Mouse (Mus musculus) macrophage (primary cell): ENCODE data around the gene Fbxl13. TPM values are rescaled to one million over a fixed set of nuclear protein-coding genes. Genes with fewer than 3 reads are reported as not detected.

Experiments used
- H3K27ac ChIP-seq: fragments of 350-480 bp; formaldehyde crosslinking; 2 replicates; pipeline ENCODE4 v1.9.0; 2021
- H3K36me3 ChIP-seq: fragments of 350-480 bp; formaldehyde crosslinking; 2 replicates; pipeline ENCODE4 v1.9.0; 2021; ENCODE audit errors: inconsistent target
- H3K4me3 ChIP-seq: fragments of 350-480 bp; formaldehyde crosslinking; 2 replicates; pipeline ENCODE4 v1.9.0; 2021; ENCODE audit errors: inconsistent target
- H3K79me2 ChIP-seq: fragments of 350-480 bp; formaldehyde crosslinking; 2 replicates; pipeline ENCODE4 v1.9.0; 2021; ENCODE audit errors: inconsistent target
- WGBS: methylation state at CpG from one replicate; pipeline ENCODE4 v1.1.7; 2026; ENCODE audit warnings: inconsistent platforms; ENCODE audit not compliant: missing documents; 5-methylcytosine and 5-hydroxymethylcytosine counted together
- polyA plus RNA-seq: library from polyadenylated mRNA; stranded (reverse); fragments of 250-400 nt; gene quantifications from 3 replicates; pipeline ENCODE4 v1.2.4, GENCODE M21; 2018; ENCODE audit warnings: inconsistent platforms

The Fbxl13 gene
- polyA plus RNA-seq, 1 experiment from 2014 or later = not detected

DNA sequence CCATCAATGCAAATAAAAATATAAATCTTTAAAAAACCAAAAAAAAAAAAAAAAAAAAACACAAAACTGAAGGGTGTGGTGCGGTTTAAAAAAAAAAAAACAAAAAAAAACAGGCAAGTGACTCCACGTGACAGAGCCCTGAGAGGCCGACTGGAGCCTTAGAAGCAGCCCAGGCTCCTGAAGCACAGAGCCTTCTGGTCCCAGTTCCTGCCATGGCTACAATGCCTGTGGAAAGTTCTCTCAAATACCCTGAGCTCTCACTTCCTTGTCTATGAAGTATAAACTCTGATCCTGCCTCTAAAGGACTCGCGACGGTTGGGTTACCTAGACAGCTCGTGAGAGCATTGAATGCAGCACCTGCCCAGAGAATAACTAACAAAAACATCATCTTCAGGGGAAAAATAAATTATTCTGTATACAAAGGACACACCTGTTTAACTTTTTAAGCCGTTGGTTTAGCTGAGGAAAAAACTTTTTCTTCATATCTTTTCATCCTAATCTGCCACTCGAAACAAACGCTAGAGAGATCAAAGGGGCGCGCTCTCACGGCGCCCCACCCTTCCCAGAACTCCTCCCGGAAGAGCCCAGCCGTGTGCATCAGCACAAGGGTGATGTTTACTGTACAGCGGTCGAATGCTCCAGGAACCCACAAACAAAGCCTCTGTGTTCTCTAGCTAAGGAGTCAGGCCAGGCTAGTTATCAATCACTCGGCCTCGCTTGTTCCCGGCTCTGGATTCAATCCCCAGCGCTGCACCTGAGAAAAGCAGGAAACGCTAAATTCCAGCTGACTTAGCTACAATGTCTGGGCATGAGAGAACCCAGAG, 27.6 kb upstream of the Fbxl13 start:
- Histone ChIP-seq H3K4me3 (no peak overlapping the region), H3K36me3 (no peaks in the 10 kb centered on the region), H3K79me2 (no peaks in the 10 kb centered on the region), H3K27ac (no peak overlapping the region)
- 64% methylated on average over 22 of the region's 23 CpGs for WGBS

DNA sequence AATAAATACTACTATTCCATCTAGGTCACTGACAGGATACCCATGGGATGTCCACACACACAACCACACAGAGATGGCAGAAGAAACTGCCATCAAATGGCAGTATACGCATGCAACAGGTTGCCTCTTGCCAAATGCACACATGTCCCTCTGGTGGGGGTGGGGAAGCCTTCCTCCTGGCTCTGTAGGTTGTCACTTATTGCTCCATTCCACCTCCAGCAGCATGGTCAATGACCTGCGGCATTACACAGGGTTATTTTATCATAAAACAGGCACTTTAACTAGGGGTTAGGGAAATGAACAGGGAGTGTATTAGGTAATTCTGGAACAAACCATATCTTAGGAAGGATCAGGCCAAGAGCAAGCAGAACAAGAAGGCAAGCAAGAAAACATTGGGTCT, 23.9 kb upstream of the Fbxl13 start:
- Histone ChIP-seq H3K79me2 (no peaks in the 10 kb centered on the region), H3K27ac (no peak overlapping the region), H3K4me3 (no peak overlapping the region), H3K36me3 (no peaks in the 10 kb centered on the region)
- 95% methylated on average over 2 of the region's 2 CpGs for WGBS

DNA sequence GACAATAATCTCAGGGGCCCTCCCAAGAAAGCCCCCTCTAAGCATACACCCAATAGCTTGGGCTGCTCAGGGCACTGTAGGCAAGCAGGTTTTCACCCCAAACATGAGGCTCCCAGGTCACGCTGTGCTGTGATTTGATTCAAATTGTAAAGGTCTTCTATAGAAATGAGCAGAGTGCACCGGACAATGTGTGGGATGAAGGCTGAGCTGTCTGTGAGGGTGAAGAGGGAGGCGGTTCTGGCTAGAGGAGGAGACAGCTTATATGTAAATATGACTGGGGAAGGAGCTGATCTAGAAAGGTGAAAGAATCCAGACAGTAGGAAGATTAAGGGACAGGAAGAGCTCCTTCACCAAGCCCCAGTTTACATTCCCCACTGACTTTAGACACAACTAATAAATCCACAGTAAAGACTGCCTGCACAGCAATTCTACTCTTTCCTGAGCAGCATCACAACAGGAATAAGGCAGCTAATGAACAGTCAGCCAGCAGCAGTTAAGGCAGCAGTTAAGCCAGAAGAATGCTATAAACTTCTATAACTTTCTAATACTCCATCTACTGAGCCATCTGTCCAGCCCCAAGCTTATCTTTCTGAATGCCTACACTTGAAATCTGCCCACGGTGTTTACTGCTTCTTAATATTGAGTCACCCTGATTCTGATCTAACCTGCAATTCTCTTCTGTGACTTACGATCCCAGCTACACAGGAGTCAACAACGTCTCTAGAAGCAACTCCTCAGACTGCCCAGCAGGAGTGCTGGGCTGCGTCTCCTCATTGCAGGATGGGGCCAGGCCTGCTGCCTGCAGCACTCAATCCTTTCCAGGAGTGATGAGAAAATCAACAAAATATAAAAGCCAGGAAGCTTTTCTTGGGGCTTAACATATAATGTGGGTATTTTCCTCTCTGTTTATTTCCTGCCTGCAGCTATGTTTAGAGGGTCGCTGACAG, 22.0 kb upstream of the Fbxl13 start:
- WGBS = 95% methylated on average over 8 of the region's 8 CpGs
- Histone ChIP-seq H3K36me3 (no peaks in the 10 kb centered on the region), H3K27ac (no peak overlapping the region), H3K4me3 (no peak overlapping the region), H3K79me2 (no peaks in the 10 kb centered on the region)

DNA sequence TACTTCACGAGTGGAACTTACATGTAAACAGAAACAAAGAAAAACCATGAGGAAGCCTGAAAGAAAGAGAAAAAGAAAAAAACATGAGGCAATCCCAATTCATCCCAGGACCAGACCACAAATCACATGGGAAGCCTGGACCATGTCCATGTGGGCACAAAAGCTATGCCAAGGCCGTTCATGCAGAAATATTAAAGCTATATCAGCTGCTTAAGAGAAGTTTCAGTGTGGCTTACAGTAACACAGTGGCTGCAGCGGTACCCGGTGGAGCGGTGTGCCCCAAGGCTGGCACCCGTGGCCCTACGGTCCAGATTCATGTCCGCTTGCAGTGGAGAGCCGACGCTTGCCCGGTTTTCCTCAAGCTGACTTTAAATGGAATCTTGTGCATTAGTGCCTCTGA, 17.6 kb upstream of the Fbxl13 start:
- H3K79me2 ChIP-seq = no peaks in the 10 kb centered on the region
- no peak overlapping the region for H3K27ac ChIP-seq
- no peak overlapping the region for H3K4me3 ChIP-seq
- WGBS = 96% methylated on average over 11 of the region's 11 CpGs
- peaks cover 20% of the 10 kb centered on the region; the same call in 1 of the 2 replicates for H3K36me3 ChIP-seq

DNA sequence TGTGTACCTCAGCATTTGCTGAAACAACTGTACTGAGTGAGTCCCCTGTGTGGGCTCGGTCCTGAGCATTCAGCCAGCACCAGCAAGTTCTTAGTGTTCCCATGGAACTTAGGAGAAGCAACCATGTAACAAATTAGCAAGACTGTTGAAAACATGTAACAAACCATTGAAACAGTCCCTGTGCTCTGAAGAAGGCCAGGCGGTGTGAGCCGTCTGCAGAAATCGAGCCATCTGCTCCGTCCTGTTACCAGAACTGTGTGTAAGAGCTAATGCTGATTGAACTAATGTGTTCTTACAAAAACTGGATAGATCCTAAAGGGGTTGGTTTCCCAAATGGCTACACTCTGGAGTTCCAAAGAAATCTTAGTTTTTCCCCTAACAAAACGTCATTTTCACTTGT, 15.4 kb upstream of the Fbxl13 start:
- H3K4me3 ChIP-seq = no peak overlapping the region
- peaks cover 27% of the 10 kb centered on the region; the same call in 1 of the 2 replicates for H3K36me3 ChIP-seq
- H3K79me2 ChIP-seq = no peaks in the 10 kb centered on the region
- no peak overlapping the region for H3K27ac ChIP-seq
- 98% methylated on average over 6 of the region's 6 CpGs for WGBS

DNA sequence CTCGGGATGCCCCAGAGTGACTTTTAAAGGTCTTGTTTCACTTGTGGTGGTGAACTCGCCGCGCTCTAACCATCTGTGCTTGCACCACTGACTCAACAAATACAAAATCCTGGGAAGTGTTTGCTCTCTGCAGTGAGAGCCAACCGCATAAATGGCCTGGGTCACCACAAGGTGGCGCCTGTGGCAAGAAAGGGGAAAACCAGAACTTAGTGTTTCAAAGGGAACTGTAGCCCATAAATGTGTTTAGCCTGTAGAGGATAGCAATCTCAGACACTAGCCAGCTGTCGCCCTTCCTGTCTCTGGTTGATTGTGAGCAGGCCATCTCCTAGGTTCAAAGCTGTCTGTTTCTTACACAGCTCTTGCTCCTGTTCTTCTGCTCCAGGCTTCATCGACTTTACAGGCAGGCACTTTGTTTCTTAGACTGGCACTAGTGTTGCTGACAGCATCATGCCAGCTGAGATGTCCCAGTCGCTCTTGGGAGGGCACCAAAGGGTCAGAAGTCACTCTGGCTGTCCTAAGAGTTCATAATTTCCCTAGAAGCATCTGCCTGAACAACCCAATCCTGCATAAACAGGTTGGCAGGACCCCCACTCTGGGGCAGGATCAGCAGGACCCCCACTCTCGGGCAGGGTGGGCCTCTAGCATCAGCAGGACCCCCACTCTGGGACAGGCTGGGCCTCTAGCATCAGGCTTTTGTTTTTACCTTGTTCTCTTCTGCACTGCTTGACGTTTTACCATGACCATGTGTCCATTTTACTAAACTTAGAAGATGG, 13.4 kb upstream of the Fbxl13 start:
- Histone ChIP-seq H3K4me3 (no peak overlapping the region), H3K79me2 (no peaks in the 10 kb centered on the region), H3K27ac (no peak overlapping the region), H3K36me3 (peaks cover 28% of the 10 kb centered on the region; the same call in 1 of the 2 replicates)
- WGBS = 59% methylated on average over 11 of the region's 11 CpGs

DNA sequence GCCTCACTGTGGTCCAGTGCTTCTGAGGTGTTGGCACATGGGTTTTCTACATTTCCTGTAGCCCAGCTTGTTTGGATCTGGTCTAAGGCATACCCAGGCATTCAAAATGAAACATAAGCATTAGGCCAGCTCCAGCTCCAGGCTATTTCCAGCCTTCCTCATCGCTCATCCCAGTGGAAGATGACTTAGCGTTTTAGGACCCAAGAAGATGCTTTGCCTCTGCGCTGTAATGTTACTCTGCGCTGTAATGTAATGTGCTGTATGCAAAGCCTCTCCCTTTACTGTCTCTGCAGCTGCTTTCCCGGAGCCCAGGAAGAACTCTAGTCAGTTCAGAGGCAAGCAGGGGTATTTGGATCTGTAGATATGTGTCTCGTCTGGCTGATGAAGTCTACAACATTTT, 12.6 kb upstream of the Fbxl13 start:
- Histone ChIP-seq H3K27ac (no peak overlapping the region), H3K36me3 (peaks cover 34% of the 10 kb centered on the region; the same call in 1 of the 2 replicates), H3K79me2 (no peaks in the 10 kb centered on the region), H3K4me3 (no peak overlapping the region)
- WGBS = 95% methylated on average over 6 of the region's 6 CpGs

DNA sequence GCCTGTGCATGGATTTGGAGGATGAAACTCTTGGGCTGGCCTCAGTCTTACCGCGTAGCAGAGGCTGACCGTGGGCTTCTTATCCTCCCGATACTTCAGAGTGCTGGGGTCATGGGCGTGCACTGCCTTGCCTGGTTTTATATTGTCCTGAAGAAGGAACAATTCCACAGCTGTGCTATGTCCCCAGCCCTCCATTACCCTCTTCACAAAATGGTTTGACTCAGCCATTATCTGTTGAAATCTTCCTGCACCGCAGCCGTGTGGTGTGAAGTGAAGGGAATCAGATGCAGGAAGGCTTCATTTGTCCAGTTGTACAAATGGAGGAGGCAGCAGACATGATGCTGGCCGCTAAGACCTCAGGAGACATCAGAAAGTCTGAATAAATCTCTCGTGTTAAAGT, 11.5 kb upstream of the Fbxl13 start:
- no peaks in the 10 kb centered on the region for H3K79me2 ChIP-seq
- no peak overlapping the region for H3K4me3 ChIP-seq
- WGBS = 96% methylated on average over 9 of the region's 9 CpGs
- peaks cover 46% of the 10 kb centered on the region; the same call in 1 of the 2 replicates for H3K36me3 ChIP-seq
- no peak overlapping the region for H3K27ac ChIP-seq

DNA sequence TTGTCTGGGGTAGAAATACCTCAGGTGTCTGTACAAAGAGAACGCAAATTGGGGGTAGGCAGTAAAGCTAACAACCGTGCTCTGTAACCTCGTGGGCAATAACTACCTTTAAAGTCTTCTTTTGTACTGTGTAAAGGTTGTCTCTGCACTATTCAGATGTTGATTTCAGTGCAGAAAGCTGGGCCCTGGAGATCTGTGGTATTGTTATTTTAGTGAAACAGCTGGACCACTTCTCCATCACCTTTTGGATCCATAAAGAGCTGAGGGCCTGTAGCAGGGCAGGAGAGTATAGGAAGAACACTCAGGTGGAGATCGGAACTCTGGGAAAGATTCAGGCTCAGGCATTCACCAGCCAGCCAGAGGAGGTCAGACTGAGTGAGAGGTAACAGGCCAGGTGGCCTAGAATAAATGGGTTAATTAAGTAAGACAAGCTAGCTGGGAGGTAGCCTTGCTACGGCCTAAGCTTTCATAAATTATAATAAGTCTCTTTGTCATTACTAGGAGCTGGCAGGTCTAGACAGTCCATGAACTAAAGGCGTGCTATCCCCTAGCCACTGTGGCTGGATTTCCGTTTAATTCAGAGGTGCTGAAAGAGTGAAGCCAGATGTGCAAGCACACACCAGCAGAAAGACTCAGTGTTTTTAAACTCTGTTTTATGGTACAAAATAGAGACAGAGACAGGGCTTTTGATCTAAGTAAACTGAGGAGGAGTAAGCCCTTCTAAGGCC, 6.6 kb upstream of the Fbxl13 start:
- Histone ChIP-seq H3K36me3 (peaks cover 47% of the 10 kb centered on the region; the same call in 1 of the 2 replicates), H3K79me2 (no peaks in the 10 kb centered on the region; the same call in 1 of the 2 replicates)
- WGBS = 98% methylated on average over 7 of the region's 7 CpGs

DNA sequence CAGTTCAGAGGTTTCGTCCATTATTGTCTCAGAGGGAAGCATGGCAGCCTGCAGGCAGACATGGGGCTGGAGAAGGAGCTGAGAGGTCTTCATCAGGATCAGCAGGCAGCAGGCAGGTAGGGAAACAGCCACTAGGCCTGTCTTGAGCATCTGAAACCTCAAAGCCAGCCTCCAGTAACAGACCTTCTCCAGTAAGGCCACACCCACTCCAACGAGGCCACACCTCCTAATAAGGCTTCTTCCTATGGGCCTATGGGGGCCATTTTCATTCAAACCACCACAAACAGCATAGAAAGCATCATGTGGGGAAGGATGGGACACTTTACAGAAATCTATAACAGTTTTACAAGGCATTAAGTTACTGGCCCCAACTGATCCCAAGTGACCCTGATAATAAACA, 5.3 kb upstream of the Fbxl13 start:
- Histone ChIP-seq H3K27ac (no peak overlapping the region), H3K36me3 (peaks cover 44% of the 10 kb centered on the region; the same call in 1 of the 2 replicates), H3K79me2 (peaks cover 4% of the 10 kb centered on the region; the same call in 1 of the 2 replicates), H3K4me3 (no peak overlapping the region)
- WGBS = 83% methylated on average over 2 of the region's 2 CpGs

More for the DNA sequence above, 6.6 kb upstream of the Fbxl13 start:
- no peak overlapping the region for H3K4me3 ChIP-seq
- H3K27ac ChIP-seq = no peak overlapping the region

DNA sequence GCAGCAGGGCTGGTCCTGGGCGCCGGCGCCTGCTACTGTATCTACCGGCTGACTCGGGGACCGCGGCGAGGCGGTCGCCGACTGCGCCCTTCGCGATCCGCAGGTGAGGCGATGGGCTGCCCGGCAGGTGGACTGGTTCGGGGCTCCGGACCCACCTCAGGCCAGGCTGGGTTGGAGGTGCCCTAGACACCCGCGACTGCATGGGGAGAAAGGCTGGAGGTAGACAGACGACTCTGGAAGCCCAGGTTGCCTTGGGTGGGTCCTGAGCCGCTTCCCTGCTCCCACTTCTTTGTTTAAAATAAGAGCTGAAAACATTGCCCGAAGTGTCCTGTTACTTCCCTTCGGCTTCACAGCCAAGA, 678 bp upstream of the Fbxl13 start:
- H3K36me3 ChIP-seq = peaks cover 24% of the 10 kb centered on the region; the same call in 1 of the 2 replicates
- 1% methylated on average over 25 of the region's 25 CpGs for WGBS
- peaks cover 4% of the 10 kb centered on the region; the same call in 1 of the 2 replicates for H3K79me2 ChIP-seq
- no peak overlapping the region for H3K27ac ChIP-seq
- H3K4me3 ChIP-seq = peak overlapping the region; percentile 73

DNA sequence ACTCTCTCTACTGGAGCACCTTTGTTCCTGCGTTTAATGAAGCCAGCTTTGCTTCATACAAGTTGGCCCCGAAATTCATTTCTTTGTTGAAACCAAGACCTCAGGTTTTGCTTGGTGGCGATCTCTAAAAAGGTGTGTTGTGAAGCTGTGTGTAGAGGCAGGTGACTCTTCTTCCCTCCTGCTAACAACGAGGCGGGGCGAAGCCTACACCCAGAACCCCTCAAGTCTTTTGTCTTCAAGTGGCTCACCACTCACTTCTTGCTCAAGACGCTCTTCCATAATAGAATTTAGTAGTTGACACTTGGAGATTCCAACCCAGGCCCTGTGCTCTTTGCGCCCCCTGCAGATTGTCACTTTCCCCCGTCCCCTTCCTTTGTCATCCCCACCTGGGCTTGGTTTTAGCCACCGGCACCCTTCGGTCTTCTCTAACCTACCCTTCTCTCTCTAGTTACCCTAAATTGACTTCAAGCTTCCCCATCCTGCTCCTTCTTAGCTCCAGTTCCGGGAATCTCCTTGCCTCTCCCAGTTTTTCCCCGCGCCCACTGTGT, 469 bp downstream of the Fbxl13 start:
- Histone ChIP-seq H3K4me3 (peak overlapping the region; percentile 14; the same call in 1 of the 2 replicates), H3K36me3 (peaks cover 16% of the 10 kb centered on the region; the same call in 1 of the 2 replicates), H3K79me2 (peaks cover 4% of the 10 kb centered on the region; the same call in 1 of the 2 replicates), H3K27ac (no peak overlapping the region)
- WGBS = 29% methylated on average over 14 of the region's 14 CpGs

DNA sequence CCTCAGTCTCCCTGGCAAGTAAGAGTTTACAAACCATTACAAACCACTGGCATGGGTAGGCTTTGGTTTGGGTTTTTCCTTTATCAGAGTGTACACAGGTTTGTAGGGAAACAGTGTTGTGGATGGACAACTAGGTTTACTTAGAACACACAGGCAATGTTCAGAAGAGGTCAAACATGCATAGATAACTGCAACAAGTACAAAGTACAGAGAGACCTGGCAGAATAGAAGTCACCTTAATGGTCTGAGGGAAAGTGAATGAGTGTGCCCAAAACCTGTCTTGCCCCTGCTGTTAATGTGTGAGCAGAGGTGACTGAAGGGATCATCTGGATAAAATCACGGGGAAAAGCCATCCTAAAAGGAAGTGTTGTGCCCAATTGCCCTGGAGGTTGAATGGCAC, 1.8 kb downstream of the Fbxl13 start:
- Histone ChIP-seq H3K27ac (no peak overlapping the region), H3K79me2 (peaks cover 4% of the 10 kb centered on the region; the same call in 1 of the 2 replicates), H3K36me3 (peaks cover 2% of the 10 kb centered on the region; the same call in 1 of the 2 replicates), H3K4me3 (no peak overlapping the region)
- 36% methylated on average over 1 of the region's 1 CpGs for WGBS
